Mouse (Mus musculus) cortical plate, adult 2 months (tissue): ENCODE results near the gene Gstp1.

Experiments used
- CTCF ChIP-seq: fragments of 200-500 bp; IDR thresholded peaks from 2 replicates; pipeline ENCODE4 v1.5.1; 2011; ENCODE audit warnings: mild to moderate bottlenecking, control low read depth, low read length; ENCODE audit not compliant: insufficient read depth; ENCODE audit errors: extremely low read depth
- POLR2A ChIP-seq: fragments of 200-500 bp; IDR thresholded peaks from 2 replicates; pipeline ENCODE4 v1.6.1; 2011; ENCODE audit warnings: mild to moderate bottlenecking, low read length, control low read depth; ENCODE audit not compliant: insufficient read depth; ENCODE audit errors: extremely low read depth

DNA sequence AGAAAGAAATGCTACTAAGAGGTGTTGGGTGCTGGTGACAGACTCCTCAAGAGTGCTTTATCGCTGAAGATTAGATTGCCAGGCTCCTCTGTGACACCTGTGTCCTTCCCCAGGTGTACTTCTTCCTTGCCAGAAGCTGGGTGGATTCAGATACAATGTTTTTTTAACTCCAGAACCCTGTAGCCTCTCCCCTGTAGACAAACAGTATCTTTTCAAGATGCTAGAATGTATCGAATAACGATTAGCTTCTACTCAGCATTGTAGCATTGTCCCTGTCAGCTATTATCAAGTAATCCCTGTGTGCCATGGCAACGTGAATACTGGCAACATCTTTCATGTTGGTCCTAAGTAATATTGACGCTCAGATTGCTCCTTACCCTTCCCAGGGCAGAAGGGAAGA, 4.0 kb downstream of the Gstp1 start:
- TF ChIP-seq POLR2A, result no peak
- TF ChIP-seq CTCF, result no peak
